7 mouse cellular contexts compared by ENCODE assay signal in the genomic region with DNA sequence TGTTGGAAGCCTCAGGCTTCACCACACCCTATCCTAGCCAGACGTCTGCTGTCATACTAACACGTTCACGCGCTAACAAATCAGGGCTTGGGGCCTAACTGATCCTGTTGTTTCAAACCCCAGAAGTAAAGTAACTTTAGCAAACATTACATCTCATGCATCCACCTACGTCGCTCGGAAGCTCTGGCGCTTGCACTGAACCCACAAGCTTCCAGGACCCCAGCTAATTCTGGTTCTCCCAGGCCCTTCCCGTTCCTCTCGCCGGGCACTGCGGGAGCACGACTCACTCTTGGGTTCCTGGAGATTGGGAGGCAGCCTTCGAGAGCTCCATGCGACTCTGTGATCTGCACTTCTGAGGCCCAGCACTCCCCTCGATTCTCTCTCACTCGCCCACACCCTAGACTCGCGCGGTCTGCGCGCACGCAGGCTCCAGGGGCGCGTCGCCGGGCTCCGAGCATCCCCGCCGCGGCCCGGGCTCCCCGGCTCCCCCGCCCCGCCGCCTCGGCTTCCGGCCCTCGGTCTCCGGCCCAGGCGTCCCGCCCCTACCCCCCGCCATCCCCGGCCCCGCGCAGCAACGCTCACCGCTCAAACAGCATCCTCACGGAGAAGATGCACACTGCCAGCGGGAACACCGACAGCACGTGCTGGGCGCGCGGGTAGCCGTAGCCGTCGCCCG. TPM values are rescaled to one million over a fixed set of nuclear protein-coding genes. Genes with fewer than 3 reads are reported as not detected.
DNase-seq lines count a peak whose midpoint lies in the region; ATAC-seq and TF ChIP-seq lines count a peak whose summit lies in the region.

No protein-coding gene starts in this region.

- WGBS in embryonic facial prominence, embryonic 13.5 days = under 1% methylated on average over 57 of the region's 59 CpGs
- under 1% methylated on average over 59 of the region's 59 CpGs for WGBS in limb, embryonic 13.5 days

- peak overlapping the region; percentile 83 for H3K4me2 ChIP-seq in embryonic facial prominence, embryonic 13.5 days
- peak overlapping the region; percentile 82 for H3K4me2 ChIP-seq in limb, embryonic 13.5 days (replicated peaks)
- peak overlapping the region; percentile 87 for H3K4me2 ChIP-seq in myocyte (ENCODE audit: low read depth)

- no peaks in the 10 kb centered on the region for H3K27me3 ChIP-seq in embryonic facial prominence, embryonic 13.5 days
- no peaks in the 10 kb centered on the region for H3K27me3 ChIP-seq in limb, embryonic 13.5 days
- no peaks in the 10 kb centered on the region for H3K27me3 ChIP-seq in myocyte (ENCODE audit: control insufficient read depth, insufficient read depth, insufficient read length)

- H3K9me3 ChIP-seq in embryonic facial prominence, embryonic 13.5 days = no peaks in the 10 kb centered on the region
- H3K9me3 ChIP-seq in limb, embryonic 13.5 days = no peaks in the 10 kb centered on the region

- H3ac ChIP-seq in myocyte (ENCODE audit: control insufficient read depth, insufficient read length) = peak overlapping the region; percentile 40

- H3K36me3 ChIP-seq in embryonic facial prominence, embryonic 13.5 days = 0 out of 2 replicates have a peak, but pooled peaks cover 2% of the 10 kb centered on the region
- 0 out of 2 replicates have a peak, but pooled peaks cover under 1% of the 10 kb centered on the region for H3K36me3 ChIP-seq in limb, embryonic 13.5 days
- no peaks in the 10 kb centered on the region for H3K36me3 ChIP-seq in myocyte (ENCODE audit: control insufficient read depth, insufficient read depth)

- peak overlapping the region; percentile 96 for H3K27ac ChIP-seq in embryonic facial prominence, embryonic 13.5 days
- peak overlapping the region; percentile 95 for H3K27ac ChIP-seq in limb, embryonic 13.5 days

- intact Hi-C loops in heart, postnatal 25 days (cut with DNase I) = loop anchor here (2.0 to 10.0 kb wide), 3 partner anchors 69 to 277 kb away; partner anchors contain the start of gene Smarcd1

- peaks cover 46% of the 10 kb centered on the region for H3K79me2 ChIP-seq in myocyte (ENCODE audit: control insufficient read depth, insufficient read depth)

- H3K4me3 ChIP-seq in embryonic facial prominence, embryonic 13.5 days = peak overlapping the region; percentile 78
- H3K4me3 ChIP-seq in limb, embryonic 13.5 days = peak overlapping the region; percentile 84
- H3K4me3 ChIP-seq in myocyte = peak overlapping the region; percentile 62

- DNase-seq in right cerebral cortex, adult 18-20 months = peak; percentile 54
- DNase-seq in right cerebral cortex, postnatal 4 days = no peak
- peak; percentile 41 for DNase-seq in T-cell, adult 2 months (ENCODE audit: low spot score)
- DNase-seq in heart, postnatal 25 days (ENCODE audit: low spot score) = peak; percentile 4

- TF ChIP-seq POLR2A in myocyte (IDR thresholded peaks at IDR 0.05; ENCODE audit: insufficient read length, low read depth) = no peak

- H3K4me1 ChIP-seq in embryonic facial prominence, embryonic 13.5 days = peaks cover 16% of the 10 kb centered on the region
- peaks cover 16% of the 10 kb centered on the region for H3K4me1 ChIP-seq in limb, embryonic 13.5 days

- peak; percentile 70 for ATAC-seq in embryonic facial prominence, embryonic 13.5 days (ENCODE audit: insufficient number of reproducible peaks, insufficient read depth, low FRiP score, low TSS enrichment, low read depth)
- no peak; the same call in 1 of the 2 replicates for ATAC-seq in limb, embryonic 13.5 days (ENCODE audit: low FRiP score, low read depth)

- H3K9ac ChIP-seq in embryonic facial prominence, embryonic 13.5 days = peak overlapping the region; percentile 90
- H3K9ac ChIP-seq in limb, embryonic 13.5 days = peak overlapping the region; percentile 93

TF ChIP-seq in myocyte, 11 proteins besides CTCF, POLR2A, EP300 and RAD21:
- TF ChIP-seq MYOG (IDR thresholded peaks at IDR 0.05; ENCODE audit: control insufficient read depth in 1 of 3, insufficient read depth in 1 of 3, insufficient read length in 2 of 3, low read depth in 2 of 3) = peak in 1 of 3 experiments; percentile 3
- peak in 1 of 3 experiments; percentile 36 for TF ChIP-seq MYOD1 (IDR thresholded peaks at IDR 0.05; ENCODE audit: control insufficient read depth in 1 of 3, insufficient read length in 2 of 3, low read depth in 2 of 3)
- no peak for TF ChIP-seq POLR2AphosphoS2 (IDR thresholded peaks at IDR 0.05; ENCODE audit: insufficient read length, low read depth)
- no peak for TF ChIP-seq CEBPB (IDR thresholded peaks at IDR 0.05; ENCODE audit: insufficient read depth, poor library complexity, severe bottlenecking)
- no peak for TF ChIP-seq USF1 (IDR thresholded peaks at IDR 0.05; ENCODE audit: low read depth)
- no peak for TF ChIP-seq TCF12 (IDR thresholded peaks at IDR 0.05; ENCODE audit: insufficient read depth, poor library complexity, severe bottlenecking)
- no peak for TF ChIP-seq REST (IDR thresholded peaks at IDR 0.05; ENCODE audit: insufficient read depth, insufficient read length)
- no peak for TF ChIP-seq TCF3 (IDR thresholded peaks at IDR 0.05; ENCODE audit: insufficient read length, low read depth)
- no peak for TF ChIP-seq E2F4 (IDR thresholded peaks at IDR 0.05; ENCODE audit: insufficient read depth)
- peak; percentile 20 for TF ChIP-seq MAX (IDR thresholded peaks at IDR 0.05; ENCODE audit: low read depth)
- TF ChIP-seq SRF (IDR thresholded peaks at IDR 0.05; ENCODE audit: control insufficient read depth, insufficient read length, low read depth) = no peak

RNA-seq across cellular contexts. Expression of gene Cers5, which starts 0.9 kb away (rescaled TPM):
- polyA plus RNA-seq in embryonic facial prominence, embryonic 13.5 days (2015; fragmentation: Nextera tagmentation; extraction: Ambion mirVana) = 70.8 and 71.5 TPM in 2 replicates
- total RNA-seq in heart, postnatal 25 days (2021) = 10 to 100 TPM; 18.2 to 18.5 TPM
- 80.6 and 85.0 TPM in 2 replicates for polyA plus RNA-seq in limb, embryonic 13.5 days (2015; fragmentation: Nextera tagmentation; extraction: Ambion mirVana)
- polyA plus RNA-seq in myocyte (2012; fragmentation: generic; extraction: Trizol) = 68.6 TPM

RNA-seq across cellular contexts. Expression of gene Cox14, which starts 46.3 kb away (rescaled TPM):
- 144 and 179 TPM in 2 replicates for polyA plus RNA-seq in embryonic facial prominence, embryonic 13.5 days (2015; fragmentation: Nextera tagmentation; extraction: Ambion mirVana)
- total RNA-seq in heart, postnatal 25 days (2021) = 100 to 1,000 TPM; 227 to 229 TPM
- 139 and 143 TPM in 2 replicates for polyA plus RNA-seq in limb, embryonic 13.5 days (2015; fragmentation: Nextera tagmentation; extraction: Ambion mirVana)
- 410 TPM for polyA plus RNA-seq in myocyte (2012; fragmentation: generic; extraction: Trizol)

RNA-seq across cellular contexts. Expression of gene Gpd1, which starts 54.4 kb away (rescaled TPM):
- 0.37 and 1.0 TPM in 2 replicates for polyA plus RNA-seq in embryonic facial prominence, embryonic 13.5 days (2015; fragmentation: Nextera tagmentation; extraction: Ambion mirVana)
- total RNA-seq in heart, postnatal 25 days (2021) = 10 to 100 TPM; 54.1 to 67.6 TPM
- 0.27 and 0.55 TPM in 2 replicates for polyA plus RNA-seq in limb, embryonic 13.5 days (2015; fragmentation: Nextera tagmentation; extraction: Ambion mirVana)
- polyA plus RNA-seq in myocyte (2012; fragmentation: generic; extraction: Trizol) = 6.9 TPM
